Mouse (Mus musculus) lung, postnatal 14 days (tissue): Measurements from ENCODE around the gene Dhps.
"Not testable (repeated sequence)": the region's sequence is repeated elsewhere in the genome, so short reads cannot be mapped to it uniquely, and the experiment has no call there.

Source experiments
- DNase-seq: peaks from one replicate; pipeline ENCODE4 v3.0.0; 2021

Dhps gene

DNA sequence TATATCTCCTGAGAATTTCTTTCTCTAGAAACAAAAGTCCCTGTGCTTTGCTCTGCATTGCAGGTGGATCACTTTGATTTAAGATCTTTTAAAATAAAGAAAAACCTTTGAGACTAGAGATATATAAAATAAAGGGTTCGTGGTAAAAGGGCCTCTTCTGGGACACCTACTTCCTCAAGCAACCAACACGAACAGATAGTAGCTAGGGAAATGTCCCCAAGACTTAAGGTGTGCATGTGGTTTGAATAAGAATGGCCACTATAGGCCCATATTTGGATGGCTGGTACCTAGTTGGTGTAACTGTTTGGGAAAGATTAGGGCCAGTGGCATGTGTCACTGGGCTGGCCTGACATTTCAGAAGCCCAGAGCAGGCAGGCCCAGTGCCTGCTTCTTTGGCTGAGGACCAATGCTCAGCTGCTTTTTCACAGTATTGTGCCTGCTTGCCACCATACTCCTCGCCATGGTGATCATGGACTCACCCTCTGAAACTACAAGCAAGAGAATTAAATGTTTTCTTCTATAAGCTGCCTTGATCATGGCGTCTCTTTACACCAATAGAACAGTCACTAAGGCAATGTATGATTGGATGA, 28.6 kb downstream of the Dhps start:
- no peak for DNase-seq

- no peak for DNase-seq
Measured at GRCm38 (mm10) chr8:85113241-85113640, 41.7 kb downstream of the Dhps start.

GRCm38 (mm10) chr8:85115501-85115900, 43.9 kb downstream of the Dhps start:
- no peak for DNase-seq

GRCm38 (mm10) chr8:85116984-85117383, 45.4 kb downstream of the Dhps start:
- no peak for DNase-seq

DNA sequence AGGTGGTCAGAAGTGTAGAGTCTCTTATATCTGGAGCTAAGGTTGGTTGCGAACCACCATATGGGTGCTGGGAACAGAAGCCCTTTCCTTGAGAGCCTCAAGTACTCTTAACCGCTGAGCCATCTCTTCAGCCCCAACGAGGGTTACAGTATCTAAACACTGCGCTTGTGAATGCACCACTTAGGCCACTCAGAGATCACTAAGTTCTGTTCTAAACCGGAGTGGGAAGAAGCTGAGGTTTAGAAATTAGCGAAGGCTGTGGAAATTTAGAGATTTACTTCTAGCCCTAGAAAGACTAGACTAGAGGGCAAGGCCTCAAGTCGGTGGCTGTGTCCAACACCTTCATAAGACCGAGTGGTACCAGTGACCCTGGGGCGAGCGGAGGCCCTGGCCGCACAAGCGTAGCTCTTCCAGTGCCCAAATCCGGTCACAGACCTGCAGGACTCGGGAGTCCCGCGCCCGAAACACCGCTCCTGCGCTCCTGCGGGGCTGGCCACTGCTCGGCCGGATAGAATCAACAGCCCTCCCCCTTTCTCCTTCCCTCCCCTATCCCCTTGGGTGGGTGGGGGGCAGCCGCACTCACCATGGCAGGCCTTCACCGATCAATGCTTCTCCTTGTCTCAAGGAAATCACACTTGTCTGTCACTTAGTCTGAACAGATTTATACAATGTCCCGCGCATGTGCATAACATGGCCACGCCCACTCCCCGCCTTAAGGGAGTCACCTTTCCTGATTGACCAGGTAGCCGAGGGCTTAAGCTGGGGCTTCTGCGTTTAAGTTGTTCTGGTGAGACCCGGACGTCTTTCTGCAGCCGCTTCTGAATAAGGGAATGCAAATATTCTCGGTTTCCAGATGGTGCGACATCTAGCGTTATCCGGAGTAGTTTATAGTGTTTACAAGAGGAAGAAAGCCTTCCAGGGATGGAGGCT, 47.8 kb downstream of the Dhps start:
- peak; percentile 85 for DNase-seq

DNA sequence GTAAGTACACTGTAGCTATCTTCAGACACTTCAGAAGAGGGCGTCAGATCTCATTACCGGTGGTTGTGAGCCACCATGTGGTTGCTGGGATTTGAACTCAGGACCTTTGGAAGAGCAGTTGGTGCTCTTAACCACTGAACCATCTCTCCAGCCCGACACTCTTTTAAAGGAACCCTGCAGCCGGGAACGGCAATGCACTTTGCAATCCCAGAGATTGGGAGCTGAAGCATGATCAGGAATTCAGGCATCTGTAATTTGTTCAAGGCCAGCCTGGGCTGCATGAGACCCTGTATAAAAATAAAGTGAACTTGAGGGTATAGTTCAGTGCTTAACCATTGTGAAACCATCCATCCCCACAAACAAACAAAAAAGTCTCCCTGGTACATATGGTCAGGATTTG, 48.7 kb downstream of the Dhps start:
- DNase-seq, result not testable (repeated sequence)

GRCm38 (mm10) chr8:85122995-85123394, 51.4 kb downstream of the Dhps start, which contains the start of gene Zfp791:
Zfp791 (minus strand) TSS chr8:85123095.
- DNase-seq, result no peak

GRCm38 (mm10) chr8:85123691-85124090, 52.1 kb downstream of the Dhps start:
- no peak for DNase-seq
